Mouse (Mus musculus) G1E (cell line): ENCODE measurements at regions not wholly inside any gene's neighbourhood (a gene's known extent, or its start where the extent isn't known, plus 50 kb on each side); places are given as distances from the start of the nearest gene placed in this dataset.

Source experiments
- ATAC-seq: 2 replicates; pipeline ENCODE4 v1.8.0; 2016; ENCODE audit warnings: mild to moderate bottlenecking; ENCODE audit not compliant: insufficient number of reproducible peaks, poor library complexity, low FRiP score, severe bottlenecking; ENCODE audit errors: extremely low read depth
- DNase-seq: peaks from one replicate; pipeline ENCODE4 v3.0.0; 2012; ENCODE audit warnings: low spot score
- H3K27me3 ChIP-seq: 2 replicates; pipeline ENCODE4 v1.6.1; 2012; ENCODE audit warnings: mild to moderate bottlenecking, low read length, inconsistent platforms; ENCODE audit not compliant: insufficient read depth
- H3K36me3 ChIP-seq: replicated peaks from 2 replicates; pipeline ENCODE3; 2012; ENCODE audit warnings: mild to moderate bottlenecking, inconsistent platforms
- H3K4me1 ChIP-seq: 2 replicates; pipeline ENCODE4 v1.6.1; 2012; ENCODE audit warnings: low read depth, low read length, inconsistent platforms, mixed read lengths; ENCODE audit not compliant: insufficient read depth
- H3K4me3 ChIP-seq: 2 replicates; pipeline ENCODE4 v1.5.1; 2012; ENCODE audit warnings: low read depth, mild to moderate bottlenecking, inconsistent platforms, low read length, moderate library complexity, mixed read lengths
- H3K9me3 ChIP-seq: replicated peaks from 2 replicates; pipeline ENCODE4 v1.6.1; 2012; ENCODE audit warnings: inconsistent platforms
- CTCF ChIP-seq: IDR thresholded peaks from 2 replicates; pipeline ENCODE4 v1.5.1; 2012; ENCODE audit warnings: low read depth, low read length, inconsistent platforms, mixed read lengths
- GATA1 ChIP-seq: IDR thresholded peaks from 2 replicates; pipeline ENCODE4 v1.6.1; 2012; ENCODE audit warnings: borderline replicate concordance, low read length, inconsistent platforms, mixed read lengths
- GATA2 ChIP-seq: IDR thresholded peaks from 2 replicates; pipeline ENCODE4 v1.6.1; 2012; ENCODE audit warnings: low read depth, low read length, inconsistent platforms, borderline replicate concordance
- POLR2AphosphoS5 ChIP-seq: IDR thresholded peaks from 2 replicates; pipeline ENCODE4 v1.6.1; 2012; ENCODE audit warnings: low read depth, low read length, inconsistent platforms; ENCODE audit not compliant: insufficient replicate concordance
- TAL1 ChIP-seq: conservative IDR thresholded peaks from 2 replicates; pipeline ENCODE4 v1.6.1; 2012; ENCODE audit warnings: low read depth, low read length, inconsistent platforms, mixed read lengths

DNA sequence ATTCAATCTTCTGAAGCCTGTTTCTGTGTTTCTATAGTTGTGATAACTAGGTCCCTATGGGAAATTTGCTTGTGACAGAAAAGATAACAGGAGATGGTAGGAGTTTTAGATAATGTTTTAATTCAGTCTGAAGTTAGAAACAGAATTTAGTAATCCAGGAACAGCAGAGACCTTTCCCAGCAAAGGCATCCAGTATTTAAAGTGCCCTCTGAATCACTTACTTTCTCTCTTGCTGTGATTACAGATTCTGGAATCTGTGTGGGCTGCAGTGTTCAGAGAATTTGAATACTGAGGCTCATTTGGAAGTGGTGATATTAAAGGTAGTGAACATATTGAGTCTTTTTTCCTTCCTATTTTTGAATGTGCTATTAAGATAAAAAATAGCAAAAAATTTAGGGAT lies 154.6 kb downstream of the Gm11077 start:
- TF ChIP-seq GATA1 (no peak), TAL1 (no peak), POLR2AphosphoS5 (no peak), GATA2 (no peak), CTCF (no peak)
- H3K9me3 ChIP-seq: peaks cover 14% of the 10 kb centered on the region
- no peak overlapping the region for H3K4me3 ChIP-seq
- no peaks in the 10 kb centered on the region for H3K36me3 ChIP-seq
- H3K27me3 ChIP-seq: no peaks in the 10 kb centered on the region
- ATAC-seq (no peak), DNase-seq (no peak)
- no peaks in the 10 kb centered on the region for H3K4me1 ChIP-seq

DNA sequence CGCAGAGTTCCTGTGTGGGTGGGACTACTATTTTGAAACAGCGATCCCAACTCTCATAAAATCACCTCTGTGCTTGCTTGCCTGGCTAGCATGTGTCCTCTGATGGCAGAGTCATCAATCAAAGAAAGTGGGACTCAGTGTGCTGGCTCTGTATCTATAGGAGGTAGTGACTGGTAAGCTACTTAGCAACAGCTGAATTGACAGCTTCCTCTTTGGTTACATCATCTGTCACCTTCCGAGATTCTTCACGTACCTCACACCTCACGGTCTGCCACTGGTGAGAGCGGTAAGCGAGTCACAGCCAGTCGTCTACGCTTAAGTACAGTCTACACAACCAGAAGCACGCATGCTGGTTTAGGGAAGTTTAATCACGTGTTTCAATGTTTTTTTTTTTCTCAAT lies 159.5 kb downstream of the Gm11077 start:
- TF ChIP-seq GATA1: no peak
- TF ChIP-seq TAL1: no peak
- no peak for TF ChIP-seq GATA2
- TF ChIP-seq CTCF: no peak
- no peak for TF ChIP-seq POLR2AphosphoS5
- Histone ChIP-seq H3K4me3 (no peak overlapping the region), H3K27me3 (no peaks in the 10 kb centered on the region), H3K36me3 (no peaks in the 10 kb centered on the region), H3K9me3 (peaks cover 38% of the 10 kb centered on the region), H3K4me1 (no peaks in the 10 kb centered on the region)
- no peak for ATAC-seq
- DNase-seq: no peak

DNA sequence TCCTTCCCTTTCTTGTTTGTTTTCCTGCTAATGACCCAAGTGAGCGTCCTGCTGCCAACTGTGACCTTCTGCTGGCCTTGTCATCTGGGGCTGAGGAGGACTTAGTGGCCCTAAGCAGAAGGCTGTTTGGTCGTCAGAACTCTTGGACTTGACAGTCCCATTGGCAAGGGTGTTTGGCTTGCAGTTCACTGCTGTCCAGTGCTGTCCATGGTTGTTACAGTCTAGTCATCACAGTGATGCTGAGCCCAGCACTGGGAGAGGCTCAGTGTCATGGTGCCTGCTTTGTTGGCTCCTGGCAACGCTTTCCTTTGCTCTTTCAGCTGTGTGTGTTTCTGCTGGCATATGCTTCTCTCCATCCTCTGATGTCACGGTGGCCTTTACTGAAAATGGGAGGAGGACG lies 161.0 kb downstream of the Gm11077 start:
- no peak for DNase-seq
- Histone ChIP-seq H3K4me1 (no peaks in the 10 kb centered on the region), H3K4me3 (no peak overlapping the region), H3K36me3 (no peaks in the 10 kb centered on the region), H3K27me3 (no peaks in the 10 kb centered on the region), H3K9me3 (peaks cover 42% of the 10 kb centered on the region)
- ATAC-seq: no peak
- no peak for TF ChIP-seq GATA2
- TF ChIP-seq GATA1: no peak
- no peak for TF ChIP-seq TAL1
- TF ChIP-seq POLR2AphosphoS5: no peak
- TF ChIP-seq CTCF: no peak

DNA sequence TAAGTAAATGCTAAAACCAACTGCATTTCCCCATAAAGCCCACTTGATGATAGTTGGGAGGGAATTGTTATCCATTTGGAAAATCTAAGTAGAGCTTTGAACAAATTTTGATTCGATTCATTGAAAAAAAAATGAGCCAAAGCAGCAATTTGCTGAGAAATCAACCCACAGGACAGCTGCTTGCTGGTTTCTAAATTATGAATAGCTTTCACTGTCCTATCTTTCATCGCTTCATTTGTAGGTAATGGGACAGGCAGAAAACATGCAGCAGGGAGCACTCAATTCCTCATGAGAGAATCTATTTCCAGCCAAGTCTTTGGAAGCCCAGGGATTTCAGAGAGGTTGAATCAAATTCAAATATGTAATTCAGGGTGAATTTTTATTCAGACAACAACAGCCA lies 161.5 kb downstream of the Gm11077 start:
- peaks cover 45% of the 10 kb centered on the region for H3K9me3 ChIP-seq
- DNase-seq (no peak), ATAC-seq (no peak)
- no peaks in the 10 kb centered on the region for H3K36me3 ChIP-seq
- no peak for TF ChIP-seq CTCF
- no peak for TF ChIP-seq GATA2
- no peak for TF ChIP-seq GATA1
- no peak for TF ChIP-seq TAL1
- TF ChIP-seq POLR2AphosphoS5: no peak
- H3K27me3 ChIP-seq: no peaks in the 10 kb centered on the region
- H3K4me1 ChIP-seq: no peaks in the 10 kb centered on the region
- no peak overlapping the region for H3K4me3 ChIP-seq

DNA sequence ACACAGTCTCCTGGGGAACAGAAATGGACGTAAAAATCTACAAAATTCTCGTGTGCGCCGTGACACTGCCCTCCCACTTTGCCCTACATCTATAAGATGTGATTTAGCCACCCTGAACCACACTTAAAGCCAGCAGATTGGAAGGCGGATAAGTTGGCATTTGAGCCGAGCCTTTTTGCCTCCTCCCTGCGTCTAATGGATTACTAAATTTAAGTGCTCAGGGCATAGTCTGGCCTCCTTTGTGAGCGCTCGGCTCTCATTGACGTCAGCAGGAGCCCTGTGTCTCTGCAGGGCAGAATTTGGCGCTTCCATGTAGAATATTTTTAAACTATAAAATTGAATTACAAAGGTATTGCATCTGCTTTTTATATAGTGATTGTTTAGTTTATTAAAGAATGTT lies 165.4 kb downstream of the Gm11077 start:
- no peak for ATAC-seq
- Histone ChIP-seq H3K9me3 (peaks cover 64% of the 10 kb centered on the region), H3K4me3 (no peak overlapping the region), H3K27me3 (no peaks in the 10 kb centered on the region), H3K4me1 (no peaks in the 10 kb centered on the region), H3K36me3 (no peaks in the 10 kb centered on the region)
- no peak for TF ChIP-seq POLR2AphosphoS5
- TF ChIP-seq TAL1: no peak
- TF ChIP-seq CTCF: no peak
- no peak for TF ChIP-seq GATA2
- TF ChIP-seq GATA1: no peak
- no peak for DNase-seq

DNA sequence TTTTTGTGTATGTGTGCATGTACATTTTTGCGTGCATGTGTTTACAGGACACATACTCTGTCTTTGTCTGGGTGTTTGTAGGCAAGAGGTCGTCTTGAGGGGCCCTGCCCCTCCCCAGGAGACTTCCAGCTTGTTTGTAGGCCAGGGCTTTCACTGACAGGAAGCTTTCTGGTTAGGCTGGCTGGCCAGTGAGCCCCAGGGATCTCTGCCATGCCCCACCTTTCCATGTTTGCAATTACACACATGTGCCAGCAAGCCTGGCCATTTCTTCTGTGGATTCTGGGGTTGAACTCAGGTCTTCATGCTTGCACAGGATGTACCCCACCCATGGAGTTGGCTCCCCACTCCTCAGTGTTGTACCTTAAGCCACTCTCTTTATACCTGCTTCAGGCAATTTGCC lies 166.4 kb downstream of the Gm11077 start:
- peaks cover 58% of the 10 kb centered on the region for H3K9me3 ChIP-seq
- DNase-seq: no peak
- no peaks in the 10 kb centered on the region for H3K36me3 ChIP-seq
- H3K27me3 ChIP-seq: no peaks in the 10 kb centered on the region
- no peak for TF ChIP-seq CTCF
- TF ChIP-seq POLR2AphosphoS5: no peak
- TF ChIP-seq GATA2: no peak
- TF ChIP-seq GATA1: no peak
- no peak for TF ChIP-seq TAL1
- H3K4me3 ChIP-seq: no peak overlapping the region
- no peak for ATAC-seq
- H3K4me1 ChIP-seq: no peaks in the 10 kb centered on the region
